Mouse (Mus musculus): Measurements from ENCODE around the gene Olfr1098. TPM values are rescaled to one million over a fixed set of nuclear protein-coding genes. Genes with fewer than 3 reads are reported as not detected.

Olfr1098 gene
- polyA plus RNA-seq (2021), result not detected

GRCm38 (mm10) chr2:86924445-86924844 is at the start of gene Olfr1098:
Gene Olfr1098 (minus strand): TSS chr2:86924545.
- in situ Hi-C loops (cut with MboI; ENCODE audit: low pct_unique_long_range_greater_than_20kb), result no loop called here
- POLR2A ChIA-PET, result no interaction called here
- CTCF ChIA-PET, result no interaction called here
- no peak for DNase-seq (ENCODE audit: low read depth, low spot score)
- TF ChIP-seq CTCF (IDR thresholded peaks at IDR 0.05), result no peak
- no peaks in the 10 kb centered on the region for H3K27me3 ChIP-seq
- ATAC-seq, result no peak

GRCm38 (mm10) chr2:86960593-86960992 is 36.2 kb upstream of the Olfr1098 start, which contains the start of gene Olfr1099:
Gene Olfr1099 (minus strand): TSS chr2:86960693.
- ChIA-PET POLR2A (no interaction called here), CTCF (no interaction called here)
- DNase-seq (ENCODE audit: low read depth, low spot score) (no peak), ATAC-seq (no peak)
- in situ Hi-C loops (cut with MboI; ENCODE audit: low pct_unique_long_range_greater_than_20kb), result no loop called here
- H3K27me3 ChIP-seq, result no peaks in the 10 kb centered on the region
- no peak for TF ChIP-seq CTCF (IDR thresholded peaks at IDR 0.05)

GRCm38 (mm10) chr2:86926557-86926956 is 2.2 kb upstream of the Olfr1098 start:
- CTCF ChIA-PET, result no interaction called here
- ATAC-seq (no peak), DNase-seq (ENCODE audit: low read depth, low spot score) (no peak)
- in situ Hi-C loops (cut with MboI; ENCODE audit: low pct_unique_long_range_greater_than_20kb), result no loop called here
- no peaks in the 10 kb centered on the region for H3K27me3 ChIP-seq
- POLR2A ChIA-PET, result no interaction called here
- TF ChIP-seq CTCF (IDR thresholded peaks at IDR 0.05), result no peak

GRCm38 (mm10) chr2:86905647-86906046 is 18.7 kb downstream of the Olfr1098 start:
- ChIA-PET CTCF (no interaction called here), POLR2A (no interaction called here)
- in situ Hi-C loops (cut with MboI; ENCODE audit: low pct_unique_long_range_greater_than_20kb), result no loop called here
- DNase-seq (ENCODE audit: low read depth, low spot score), result no peak
- no peak for ATAC-seq
- TF ChIP-seq CTCF (IDR thresholded peaks at IDR 0.05), result no peak
- no peaks in the 10 kb centered on the region for H3K27me3 ChIP-seq

DNA sequence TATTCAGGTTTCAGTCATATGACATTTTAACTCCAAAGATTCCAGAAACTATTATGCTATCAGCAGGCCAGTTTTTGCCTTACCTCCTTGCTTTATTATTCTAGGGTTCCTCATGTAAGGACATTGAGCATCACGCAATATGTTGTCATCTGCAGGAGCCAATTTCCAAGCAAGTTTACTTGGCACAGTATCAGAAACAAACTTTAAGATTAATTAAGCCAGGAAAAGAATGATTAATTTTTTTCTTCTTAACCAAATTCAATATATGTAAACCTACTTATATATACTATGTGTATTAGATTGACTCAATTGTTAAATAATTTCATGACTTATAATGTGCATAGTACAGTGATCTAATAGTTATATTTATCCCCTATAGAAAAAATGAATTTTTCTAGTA is 32.2 kb downstream of the Olfr1098 start, which contains the start of gene Olfr1097:
TSS of gene Olfr1097 (minus strand) at position 101 of the 400 bp plus-strand sequence.
- DNase-seq (ENCODE audit: low read depth, low spot score) (no peak), ATAC-seq (no peak)
- ChIA-PET CTCF (no interaction called here), POLR2A (no interaction called here)
- in situ Hi-C loops (cut with MboI; ENCODE audit: low pct_unique_long_range_greater_than_20kb), result no loop called here
- no peak for TF ChIP-seq CTCF (IDR thresholded peaks at IDR 0.05)
- no peaks in the 10 kb centered on the region for H3K27me3 ChIP-seq

- in situ Hi-C loops (cut with MboI; ENCODE audit: low pct_unique_long_range_greater_than_20kb), result no loop called here
- DNase-seq (ENCODE audit: low read depth, low spot score) (no peak), ATAC-seq (no peak)
- ChIA-PET CTCF (no interaction called here), POLR2A (no interaction called here)
- TF ChIP-seq CTCF (IDR thresholded peaks at IDR 0.05), result no peak
- no peaks in the 10 kb centered on the region for H3K27me3 ChIP-seq
These were observed 49.6 kb downstream of the Olfr1098 start, which contains the start of gene Gm13723 for GRCm38 (mm10) chr2:86874702-86875101. Gene Gm13723 (minus strand): TSS chr2:86874802.

Other genes starting within 250 kb of the Olfr1098 start
- not detected for gene Olfr1086, start 244.5 kb downstream of the Olfr1098 start, polyA plus RNA-seq (2021)
- gene Olfr1087, start 226.2 kb downstream of the Olfr1098 start, polyA plus RNA-seq (2021), result not detected
- gene Olfr1089, start 190.8 kb downstream of the Olfr1098 start, polyA plus RNA-seq (2021), result not detected
- not detected for gene Olfr1090, start 165.6 kb downstream of the Olfr1098 start, polyA plus RNA-seq (2021)
- not detected for gene Olfr1093, start 142.1 kb downstream of the Olfr1098 start, polyA plus RNA-seq (2021)
- gene Olfr141, start 114.5 kb downstream of the Olfr1098 start, polyA plus RNA-seq (2021), result not detected
- gene Olfr1094, start 99.9 kb downstream of the Olfr1098 start, polyA plus RNA-seq (2021), result not detected
- not detected for gene Olfr1095, start 72.8 kb downstream of the Olfr1098 start, polyA plus RNA-seq (2021)
- gene Gm13723, start 49.7 kb downstream of the Olfr1098 start, polyA plus RNA-seq (2021), result not detected
- gene Olfr1097, start 32.3 kb downstream of the Olfr1098 start, polyA plus RNA-seq (2021), result not detected
- not detected for gene Olfr1099, start 36.1 kb upstream of the Olfr1098 start, polyA plus RNA-seq (2021)
- not detected for gene Olfr1100, start 55.4 kb upstream of the Olfr1098 start, polyA plus RNA-seq (2021)
- not detected for gene Olfr1101, start 66.7 kb upstream of the Olfr1098 start, polyA plus RNA-seq (2021)
- gene Olfr1102, start 73.9 kb upstream of the Olfr1098 start, polyA plus RNA-seq (2021), result not detected
- gene Olfr1104, start 102.5 kb upstream of the Olfr1098 start, polyA plus RNA-seq (2021), result not detected
- not detected for gene Olfr1105, start 112.0 kb upstream of the Olfr1098 start, polyA plus RNA-seq (2021)
- not detected for gene Olfr1106, start 127.7 kb upstream of the Olfr1098 start, polyA plus RNA-seq (2021)
- gene Olfr1107, start 151.3 kb upstream of the Olfr1098 start, polyA plus RNA-seq (2021), result not detected
- not detected for gene Olfr1109, start 171.5 kb upstream of the Olfr1098 start, polyA plus RNA-seq (2021)
- not detected for gene Olfr259, start 190.0 kb upstream of the Olfr1098 start, polyA plus RNA-seq (2021)
- not detected for gene Olfr1110, start 215.8 kb upstream of the Olfr1098 start, polyA plus RNA-seq (2021)
- gene Olfr1111, start 228.1 kb upstream of the Olfr1098 start, polyA plus RNA-seq (2021), result not detected